Mouse (Mus musculus) ES-E14 (cell line): ENCODE results near the gene Sgip1. TPM values are rescaled to one million over a fixed set of nuclear protein-coding genes. Genes with fewer than 3 reads are reported as not detected.

Source experiments
- DNase-seq: peaks from one replicate; pipeline ENCODE4 v3.0.0-alpha.2; 2013; ENCODE audit warnings: low read depth, low spot score
- H3K27ac ChIP-seq: 2 replicates; pipeline ENCODE4 v1.5.1; 2012; ENCODE audit warnings: low read depth, mild to moderate bottlenecking, low read length, moderate library complexity, mixed read lengths; ENCODE audit not compliant: poor library complexity, insufficient read depth, severe bottlenecking
- H3K36me3 ChIP-seq: 2 replicates; pipeline ENCODE4 v1.6.1; 2012; ENCODE audit warnings: mild to moderate bottlenecking, low read length, moderate library complexity, mixed read lengths; ENCODE audit not compliant: control insufficient read depth, poor library complexity, insufficient read depth, severe bottlenecking
- H3K4me1 ChIP-seq, 2 experiments: fragments of 150-350 bp in 1 of 2; sonication (generic) in 1 of 2; 2 replicates each; pipeline ENCODE4 v1.6.1; 2012; ENCODE audit warnings: low read length in 2 of 2, mild to moderate bottlenecking in 1 of 2, mixed read lengths in 1 of 2; ENCODE audit not compliant: control insufficient read depth in 2 of 2, insufficient read depth in 2 of 2, poor library complexity in 1 of 2
- H3K4me3 ChIP-seq, 2 experiments: fragments of 150-350 bp in 1 of 2; sonication (generic) in 1 of 2; 2 replicates each; pipeline ENCODE4 v1.5.1; 2012; ENCODE audit warnings: low read length in 2 of 2, low read depth in 1 of 2, mild to moderate bottlenecking in 1 of 2, mixed read lengths in 1 of 2; ENCODE audit not compliant: insufficient read depth in 1 of 2, poor library complexity in 1 of 2, severe bottlenecking in 1 of 2
- H3K9ac ChIP-seq: 2 replicates; pipeline ENCODE4 v1.6.1; 2012; ENCODE audit warnings: low read depth, mild to moderate bottlenecking, low read length, mixed read lengths; ENCODE audit not compliant: poor library complexity, insufficient read depth, severe bottlenecking
- H3K9me3 ChIP-seq: fragments of 150-350 bp; sonication (generic); 2 replicates; pipeline ENCODE4 v1.6.1; 2012; ENCODE audit warnings: low read depth, mild to moderate bottlenecking, low read length; ENCODE audit not compliant: control insufficient read depth, insufficient read depth
- CHD2 ChIP-seq: IDR thresholded peaks from 2 replicates; pipeline ENCODE4 v1.6.1; 2014; ENCODE audit warnings: mild to moderate bottlenecking, low read depth, low read length, inconsistent platforms
- HCFC1 ChIP-seq: IDR thresholded peaks from 2 replicates; pipeline ENCODE4 v1.6.1; 2012; ENCODE audit warnings: low read length, inconsistent platforms, borderline replicate concordance; ENCODE audit not compliant: insufficient read depth
- MAFK ChIP-seq: IDR thresholded peaks from 2 replicates; pipeline ENCODE4 v1.6.1; 2014; ENCODE audit warnings: mild to moderate bottlenecking, low read depth, low read length, inconsistent platforms; ENCODE audit not compliant: insufficient read depth
- ZC3H11A ChIP-seq: IDR thresholded peaks from 2 replicates; pipeline ENCODE4 v1.6.1; 2012; ENCODE audit warnings: low read depth, mild to moderate bottlenecking, inconsistent platforms, low read length, borderline replicate concordance
- ZNF384 ChIP-seq: IDR thresholded peaks from 2 replicates; pipeline ENCODE4 v1.6.1; 2012; ENCODE audit warnings: low read depth, low read length, inconsistent platforms
- in situ Hi-C, 2 experiments: fragments of 600-800 bp; cut with MboI; formaldehyde crosslinking; loops; one replicate each; pipeline ENCODE4 v1.15.1; 2025; ENCODE audit warnings: low sequenced_read_pairs in 2 of 2, inconsistent platforms in 1 of 2; ENCODE audit not compliant: unreplicated experiment in 2 of 2
- total RNA-seq: library from RNA; depleted of rRNA; stranded (reverse); fragments of 300-350 nt; gene quantifications from 2 replicates; pipeline ENCODE4 v1.2.3, GENCODE M21; 2012

Gene Sgip1
- total RNA-seq, 1 experiment: 0.62 TPM

GRCm38 (mm10) chr4:102978440-102978839, 237.3 kb downstream of the Sgip1 start, which contains the start of gene Tctex1d1:
Tctex1d1 (plus strand) TSS chr4:102978606.
- TF ChIP-seq MAFK (no peak), HCFC1 (no peak), ZC3H11A (no peak), ZNF384 (no peak), CHD2 (no peak)
- Histone ChIP-seq H3K9ac (no peak within 1 kb of the TSS), H3K27ac (no peak within 1 kb of the TSS), H3K36me3 (no peaks in the 10 kb centered on the region), H3K4me1 (peaks cover 0 to 7% of the 10 kb centered on the region in 2 experiments; a peak in 1 of 4 replicates), H3K4me3 (peak within 1 kb of the TSS in 1 of 2 experiments; percentile 43; a peak in 2 of 4 replicates), H3K9me3 (no peaks in the 10 kb centered on the region)
- in situ Hi-C loops: no loop called here
- no peak for DNase-seq

- H3K4me3 ChIP-seq: no peak overlapping the region; a peak in 1 of 4 replicates
- in situ Hi-C loops: no loop called here
- peaks cover 0 to 7% of the 10 kb centered on the region in 2 experiments; a peak in 1 of 4 replicates for H3K4me1 ChIP-seq
- no peaks in the 10 kb centered on the region for H3K36me3 ChIP-seq
- no peak for DNase-seq
- H3K27ac ChIP-seq: no peak overlapping the region
- no peaks in the 10 kb centered on the region for H3K9me3 ChIP-seq
- TF ChIP-seq ZC3H11A: no peak
- no peak for TF ChIP-seq HCFC1
- TF ChIP-seq MAFK: no peak
- TF ChIP-seq CHD2: no peak
- TF ChIP-seq ZNF384: no peak
- no peak overlapping the region for H3K9ac ChIP-seq
Observed at GRCm38 (mm10) chr4:102979385-102979784, 238.3 kb downstream of the Sgip1 start.

- Histone ChIP-seq H3K9ac (no peak overlapping the region), H3K9me3 (no peaks in the 10 kb centered on the region), H3K4me3 (no peak overlapping the region), H3K36me3 (no peaks in the 10 kb centered on the region), H3K4me1 (peaks cover 0 to 6% of the 10 kb centered on the region in 2 experiments; a peak in 1 of 4 replicates), H3K27ac (no peak overlapping the region)
- no peak for TF ChIP-seq HCFC1
- no peak for TF ChIP-seq ZNF384
- no peak for TF ChIP-seq MAFK
- in situ Hi-C loops: no loop called here
- no peak for DNase-seq
Observed at GRCm38 (mm10) chr4:102981709-102982108, 240.6 kb downstream of the Sgip1 start.

- Histone ChIP-seq H3K4me1 (peaks cover 0 to 3% of the 10 kb centered on the region in 2 experiments; a peak in 1 of 4 replicates), H3K4me3 (no peak overlapping the region), H3K27ac (no peak overlapping the region), H3K36me3 (no peaks in the 10 kb centered on the region), H3K9ac (no peak overlapping the region), H3K9me3 (no peaks in the 10 kb centered on the region)
- no peak for TF ChIP-seq ZC3H11A
- TF ChIP-seq ZNF384: no peak
- TF ChIP-seq HCFC1: no peak
- no peak for TF ChIP-seq CHD2
- no peak for TF ChIP-seq MAFK
- in situ Hi-C loops: no loop called here
- no peak for DNase-seq
Observed at GRCm38 (mm10) chr4:102986173-102986572, 245.1 kb downstream of the Sgip1 start.

GRCm38 (mm10) chr4:102986917-102987316, 245.8 kb downstream of the Sgip1 start:
- Histone ChIP-seq H3K4me3 (no peak overlapping the region), H3K4me1 (peaks cover 0 to 3% of the 10 kb centered on the region in 2 experiments; a peak in 1 of 4 replicates), H3K9me3 (no peaks in the 10 kb centered on the region), H3K36me3 (no peaks in the 10 kb centered on the region), H3K9ac (no peak overlapping the region), H3K27ac (no peak overlapping the region)
- TF ChIP-seq ZNF384: no peak
- no peak for TF ChIP-seq CHD2
- TF ChIP-seq ZC3H11A: peak; percentile 52
- no peak for TF ChIP-seq HCFC1
- TF ChIP-seq MAFK: no peak
- in situ Hi-C loops: no loop called here
- DNase-seq: peak; percentile 42
